Mouse (Mus musculus): ENCODE results near the gene Nhlh2. TPM values are rescaled to one million over a fixed set of nuclear protein-coding genes. Genes with fewer than 3 reads are reported as not detected.

Gene Nhlh2
- total RNA-seq, 4 experiments from 2014 or later: not detected

DNA sequence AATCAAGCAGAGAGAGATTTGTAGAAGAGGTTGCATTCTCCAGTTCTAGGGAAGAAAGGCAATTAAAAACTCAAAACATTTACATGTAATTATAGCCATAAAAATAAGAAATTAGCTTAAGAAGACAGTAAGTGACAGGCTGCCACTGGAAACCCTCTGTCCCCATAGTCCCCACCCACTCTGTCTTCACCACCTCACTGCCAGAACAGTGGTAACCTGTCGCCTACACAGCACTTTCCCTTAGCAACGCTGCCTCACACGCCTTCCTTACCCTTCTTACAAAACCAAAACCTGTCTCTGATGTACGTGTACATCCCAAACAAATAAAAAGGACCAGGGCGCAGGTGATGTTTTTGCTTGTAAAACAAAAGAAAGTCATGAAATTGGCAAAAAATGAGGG lies 15.8 kb downstream of the Nhlh2 start:
- DNase-seq (ENCODE audit: low spot score): no peak

DNA sequence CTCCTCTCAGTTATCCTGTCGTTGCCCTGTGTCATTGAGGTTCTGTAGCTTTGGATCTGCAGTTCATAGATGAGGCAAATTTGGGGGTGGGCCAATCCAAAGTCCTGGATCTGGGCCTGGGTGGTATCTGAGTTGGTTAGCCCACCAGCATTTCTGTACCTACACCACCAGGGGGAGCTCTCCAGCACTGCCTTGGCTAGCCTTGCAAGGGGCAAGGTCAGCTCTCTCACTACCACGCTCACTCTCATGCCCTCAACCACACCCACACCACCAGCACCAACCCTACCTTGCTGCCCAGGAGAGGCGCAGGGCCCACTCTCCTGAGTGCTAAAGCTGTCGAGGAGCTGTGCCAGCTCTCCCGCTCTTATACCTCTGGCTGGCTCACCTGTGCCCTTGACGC lies 18.0 kb downstream of the Nhlh2 start:
- DNase-seq (ENCODE audit: low spot score): no peak

DNA sequence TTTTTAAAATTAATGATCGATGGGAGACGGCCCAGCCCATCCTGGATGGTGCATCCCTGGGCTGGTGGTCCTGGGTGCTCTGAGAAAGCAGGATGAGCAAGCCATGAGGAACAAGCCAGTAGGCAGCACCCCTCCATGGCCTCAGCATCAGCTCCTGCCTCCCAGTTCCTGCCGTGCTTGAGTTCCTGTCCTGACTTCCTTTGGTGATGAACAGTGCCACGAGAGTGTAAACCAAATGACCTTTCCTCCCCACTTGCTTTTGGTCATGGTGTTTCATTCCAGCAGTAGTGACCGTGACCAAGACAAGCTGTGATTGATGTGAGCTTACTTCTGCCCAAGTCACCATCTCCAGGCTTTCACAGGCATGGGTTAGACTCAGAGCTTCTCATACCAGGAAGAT lies 27.9 kb downstream of the Nhlh2 start:
- DNase-seq (ENCODE audit: low spot score): no peak

DNA sequence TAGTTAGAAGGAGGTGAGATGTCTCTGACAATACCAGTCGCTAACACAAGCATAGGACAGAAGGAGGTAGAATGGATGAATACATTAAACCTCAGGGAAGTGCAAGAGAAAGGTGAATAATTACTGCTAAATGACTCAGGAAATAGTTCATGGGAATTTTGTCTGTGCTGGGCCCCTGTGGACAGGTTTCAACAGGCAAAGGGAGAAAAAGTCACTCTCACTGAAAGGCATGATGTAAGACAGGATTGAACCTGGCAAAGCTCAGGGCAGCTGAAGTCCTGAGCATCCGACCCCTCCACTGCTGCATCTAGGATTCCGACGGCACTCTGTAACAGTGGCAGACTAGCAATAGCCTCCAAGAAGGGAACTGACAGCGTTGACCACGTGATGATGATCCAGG lies 28.7 kb downstream of the Nhlh2 start:
- DNase-seq (ENCODE audit: low spot score): no peak

DNA sequence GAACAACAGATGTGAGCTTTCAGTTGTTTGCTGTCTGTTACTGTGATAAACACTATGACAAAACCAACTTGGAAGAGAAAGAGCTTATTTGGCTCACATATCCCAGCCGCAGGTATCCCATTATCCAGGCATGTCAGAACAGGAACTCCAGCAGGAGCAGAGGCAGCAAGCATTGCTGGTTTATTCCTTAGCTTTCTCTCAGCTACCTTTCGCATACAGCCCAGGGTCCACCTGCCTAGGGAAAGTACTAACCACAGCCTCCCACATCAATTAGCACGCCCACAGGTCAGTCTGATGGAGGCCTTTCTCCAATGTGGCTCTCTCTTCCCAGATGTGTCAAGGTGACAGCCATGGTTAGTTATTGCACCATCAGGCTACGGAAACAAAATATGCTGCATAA lies 31.8 kb downstream of the Nhlh2 start:
- no peak for DNase-seq (ENCODE audit: low spot score)

DNA sequence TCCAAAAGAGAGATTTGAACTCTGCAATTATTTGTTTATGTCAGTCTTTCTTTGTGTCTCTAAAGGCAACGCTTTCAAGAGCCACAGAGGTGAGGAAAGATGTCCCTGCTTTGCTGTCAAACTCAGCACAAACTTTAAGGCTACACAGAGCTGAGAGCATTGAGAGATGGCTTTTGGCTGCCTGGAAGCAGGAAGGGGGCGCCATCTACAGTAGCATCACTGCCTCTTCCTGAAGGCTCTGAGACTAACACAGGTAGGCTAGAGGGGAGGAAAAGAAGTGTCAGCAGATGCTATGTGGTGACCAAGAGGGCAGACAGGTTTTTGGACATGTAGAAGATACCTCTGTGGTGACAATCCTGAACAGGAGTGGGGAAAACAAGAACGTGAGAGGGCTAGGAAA lies 35.2 kb downstream of the Nhlh2 start:
- no peak for DNase-seq (ENCODE audit: low spot score)

DNA sequence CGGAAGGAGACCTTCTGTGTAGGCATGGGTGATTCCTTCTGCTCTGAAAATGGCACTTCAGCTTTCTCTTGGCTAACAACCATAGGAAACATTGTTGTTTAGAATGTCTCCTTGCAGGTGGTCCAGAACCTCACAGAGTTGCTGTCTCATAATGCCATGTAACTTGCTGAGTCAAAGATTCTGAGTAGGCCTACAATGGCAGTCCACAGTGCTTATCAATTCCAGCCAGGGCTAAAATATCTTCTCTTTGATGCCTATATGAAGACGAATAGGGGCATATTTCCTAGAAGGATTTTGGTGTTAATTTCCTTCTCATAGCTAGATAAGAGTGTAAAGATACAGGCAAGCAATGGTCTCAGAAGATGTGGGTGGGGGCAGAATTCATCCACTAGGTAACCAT lies 37.7 kb downstream of the Nhlh2 start:
- DNase-seq (ENCODE audit: low spot score): no peak

DNA sequence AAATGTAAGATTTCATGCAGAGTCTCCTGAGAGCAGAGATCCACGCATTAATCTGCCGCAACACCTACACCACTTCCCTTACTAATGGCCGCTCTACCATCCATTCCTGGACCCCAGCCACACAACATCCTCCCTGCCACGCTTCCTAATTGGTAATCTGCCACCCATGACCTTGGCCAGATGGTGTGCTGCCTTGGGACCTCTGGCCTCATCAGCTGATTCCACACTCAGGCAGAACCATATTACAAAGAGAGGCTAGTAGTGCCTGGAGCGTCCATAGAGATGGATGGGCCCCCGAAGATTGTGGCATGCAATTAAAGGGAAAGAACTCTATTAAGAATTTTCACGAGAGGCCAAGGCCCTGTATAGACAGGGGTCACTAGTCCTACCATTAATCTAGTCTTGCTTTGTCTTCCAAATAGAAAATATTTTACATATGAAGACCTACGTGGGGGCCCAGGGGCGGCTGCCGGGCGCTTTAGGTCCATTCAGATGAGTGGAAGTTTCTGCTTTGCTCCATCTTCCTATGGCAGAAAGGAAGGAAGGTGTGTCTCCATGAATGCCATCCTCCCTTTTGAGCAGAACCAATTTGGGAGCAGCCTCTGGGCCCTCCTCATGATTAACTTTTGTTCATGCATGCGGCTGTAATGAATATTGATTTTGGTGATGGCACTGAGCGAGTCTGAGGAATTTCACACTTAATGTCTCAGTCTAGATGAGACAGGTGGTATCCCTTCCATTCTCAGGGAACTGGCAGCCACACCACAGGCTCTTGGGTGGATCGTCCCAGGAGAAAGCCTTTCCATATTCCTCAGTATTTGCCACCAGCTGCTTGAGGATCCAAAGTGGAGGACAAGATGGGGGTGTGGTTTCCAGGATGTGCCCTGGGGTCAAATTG lies 39.6 kb downstream of the Nhlh2 start:
- no peak for DNase-seq (ENCODE audit: low spot score)

DNA sequence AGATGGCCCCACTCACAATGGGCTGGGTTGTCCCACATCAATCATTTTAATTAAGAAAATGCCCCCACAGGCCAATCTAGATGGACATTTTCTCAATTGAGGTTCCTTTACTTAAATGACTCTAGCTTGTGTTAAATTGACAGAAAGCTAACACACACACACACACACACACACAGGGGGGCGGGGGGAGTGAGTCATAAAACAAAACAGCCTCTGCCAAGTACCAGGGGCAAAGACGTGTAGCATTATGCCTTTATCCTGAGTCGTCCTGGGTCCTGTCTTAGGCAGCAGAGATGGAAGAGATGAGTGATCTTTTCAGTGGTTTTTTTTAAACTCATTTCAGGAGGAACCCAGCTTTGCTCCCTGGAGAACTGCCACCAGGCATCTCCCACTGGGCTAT lies 42.2 kb downstream of the Nhlh2 start:
- DNase-seq (ENCODE audit: low spot score): no peak

DNA sequence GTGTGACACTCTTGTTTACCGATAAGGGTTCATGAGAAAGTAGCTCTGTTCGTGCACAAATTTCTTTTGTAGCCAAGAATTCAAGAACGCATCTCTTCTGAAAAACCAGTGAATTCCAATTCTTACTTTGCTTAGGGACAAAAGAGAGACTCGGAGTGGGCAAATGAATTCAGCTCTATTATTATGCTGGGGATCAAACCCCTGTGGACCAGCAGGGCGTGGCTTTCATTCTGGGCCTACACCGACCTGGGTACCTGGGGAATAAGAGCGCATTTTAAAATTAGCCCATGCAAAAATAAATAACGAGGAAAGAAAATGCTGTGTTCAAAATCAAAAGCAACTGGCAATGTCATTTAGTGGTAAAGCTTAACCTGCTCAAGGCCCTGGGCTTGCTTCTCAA lies 43.4 kb downstream of the Nhlh2 start:
- no peak for DNase-seq (ENCODE audit: low spot score)

DNA sequence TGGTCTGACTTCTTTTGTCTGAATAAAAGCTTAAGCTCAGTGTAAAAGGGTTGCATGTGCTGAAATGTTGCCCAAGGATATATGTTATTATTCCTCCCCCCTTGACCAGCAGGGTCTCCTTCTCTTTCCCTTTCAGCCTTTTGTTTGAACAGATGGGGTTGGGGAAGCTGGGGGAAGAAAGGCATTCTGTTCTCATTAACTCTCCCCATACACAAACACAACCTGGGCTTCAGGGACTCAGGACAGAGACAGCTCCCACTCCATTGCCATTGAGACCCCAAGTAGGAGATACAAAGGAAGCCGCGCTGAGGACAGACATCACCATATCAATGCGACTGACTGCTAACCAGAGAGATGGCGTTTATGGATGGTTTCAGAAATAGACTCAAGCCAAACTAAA lies 46.0 kb downstream of the Nhlh2 start:
- no peak for DNase-seq (ENCODE audit: low spot score)

DNA sequence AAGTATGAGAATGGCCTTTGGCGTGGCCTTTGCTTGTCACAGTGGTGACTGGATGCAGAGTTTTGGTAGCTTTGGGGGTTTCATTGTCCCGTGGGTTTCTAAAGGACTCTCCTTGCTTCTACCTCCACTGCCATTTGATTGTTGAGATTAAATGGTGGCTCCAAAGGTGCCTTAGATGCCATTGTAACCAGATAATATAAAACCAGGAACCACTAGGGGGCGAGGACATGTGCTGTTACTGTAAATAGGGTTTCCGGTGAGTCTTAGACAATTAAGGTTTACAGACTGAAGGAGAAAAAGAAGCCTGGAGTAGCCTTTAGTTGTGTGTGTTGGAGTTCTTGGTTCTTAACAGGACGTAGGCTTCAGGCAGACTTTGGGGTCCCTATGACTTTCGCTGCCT lies 50.2 kb downstream of the Nhlh2 start:
- no peak for DNase-seq (ENCODE audit: low spot score)

DNA sequence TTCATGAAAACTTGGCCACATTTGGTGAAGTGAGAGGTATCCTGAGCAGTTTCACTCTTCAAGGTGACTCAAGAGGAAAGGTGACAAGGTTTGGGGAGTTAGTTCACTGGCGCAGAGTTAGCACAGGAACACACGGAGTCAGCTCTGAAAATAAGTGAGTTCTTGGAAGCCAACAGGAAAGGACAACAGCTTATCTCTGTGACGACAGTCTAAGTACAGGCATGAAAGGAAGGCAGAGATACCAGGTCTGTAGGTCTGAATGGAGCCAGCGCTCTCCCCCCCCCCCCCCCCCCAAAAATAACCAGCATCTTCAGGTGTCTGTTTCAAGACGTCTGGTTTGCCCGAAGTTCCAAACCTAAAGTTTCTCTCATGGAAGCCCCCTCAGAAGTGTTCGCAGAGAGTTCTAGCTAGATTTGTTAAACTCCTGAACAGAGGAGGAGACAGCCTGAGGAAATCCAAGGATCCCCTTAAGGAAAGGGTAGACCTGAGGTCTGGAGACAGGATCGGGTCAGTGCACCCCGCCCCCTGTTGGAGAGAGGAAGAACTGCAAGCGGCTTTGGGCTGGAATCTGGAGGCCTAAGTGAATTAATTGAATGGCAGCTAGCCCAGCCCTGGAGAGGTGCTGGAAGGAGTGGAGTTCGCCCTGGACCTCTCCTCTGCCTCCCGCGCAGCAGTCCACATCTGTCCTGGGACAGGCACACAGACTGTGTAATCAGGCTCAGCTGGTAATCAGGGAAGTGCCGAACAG lies 52.2 kb downstream of the Nhlh2 start:
- DNase-seq (ENCODE audit: low spot score): peak; percentile 54

DNA sequence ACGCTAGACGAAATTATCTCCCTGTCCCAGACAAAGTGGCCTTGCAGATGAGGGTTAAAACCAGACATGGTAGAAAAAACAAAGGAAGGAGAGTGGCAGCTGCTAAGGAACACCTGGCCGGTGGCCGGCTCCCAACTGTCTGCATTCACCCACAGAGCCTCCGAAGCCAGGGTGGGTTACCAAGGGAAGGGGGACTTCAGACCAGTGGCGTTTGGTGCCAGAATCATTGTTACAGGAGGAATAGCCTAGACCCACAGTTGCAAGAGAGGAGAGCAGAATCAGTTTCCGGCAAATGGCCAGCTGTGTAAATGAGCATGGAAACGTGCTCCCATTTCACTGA lies 52.8 kb downstream of the Nhlh2 start:
- no peak for DNase-seq (ENCODE audit: low spot score)

DNA sequence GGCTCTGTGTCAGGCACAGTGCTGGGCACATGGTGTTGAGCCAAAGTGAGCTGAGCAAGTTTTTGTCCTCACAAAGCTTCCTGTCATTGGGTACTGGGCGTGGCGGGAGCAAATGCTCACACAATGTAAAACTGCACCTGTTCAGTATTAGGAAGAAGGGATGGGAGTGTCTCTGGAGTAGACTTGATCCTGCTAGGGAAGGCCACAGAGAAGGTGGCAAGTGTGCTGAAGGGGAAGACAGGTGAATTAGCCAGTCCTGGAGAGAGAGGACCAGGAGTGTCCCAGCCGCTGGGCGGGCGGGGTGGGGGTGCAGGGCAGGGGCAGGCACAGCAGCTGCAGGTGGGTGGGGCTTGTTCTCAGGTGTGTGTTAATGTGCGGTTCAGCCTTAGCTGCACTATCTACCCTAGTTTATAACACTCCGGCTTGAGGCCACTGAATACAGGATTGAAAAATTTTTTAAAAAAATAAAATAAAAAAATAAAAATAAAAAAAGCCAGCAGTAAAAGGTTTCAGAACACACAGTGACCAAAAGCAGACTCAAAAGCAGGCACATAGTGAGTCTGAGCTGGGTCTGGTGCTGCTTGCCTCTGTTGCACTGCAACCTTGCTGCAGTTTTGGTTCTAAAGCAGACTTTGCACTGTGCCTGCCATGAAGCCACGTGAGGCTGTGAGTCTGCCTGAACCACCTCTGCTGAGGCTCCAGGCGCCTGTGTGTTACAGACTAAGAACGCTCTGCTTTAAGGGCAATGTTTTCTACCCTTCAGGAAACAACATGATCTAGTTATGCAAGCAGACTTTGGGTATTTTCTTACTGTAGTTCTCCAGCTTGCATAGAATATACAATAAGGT lies 53.6 kb downstream of the Nhlh2 start:
- DNase-seq (ENCODE audit: low spot score): no peak

DNA sequence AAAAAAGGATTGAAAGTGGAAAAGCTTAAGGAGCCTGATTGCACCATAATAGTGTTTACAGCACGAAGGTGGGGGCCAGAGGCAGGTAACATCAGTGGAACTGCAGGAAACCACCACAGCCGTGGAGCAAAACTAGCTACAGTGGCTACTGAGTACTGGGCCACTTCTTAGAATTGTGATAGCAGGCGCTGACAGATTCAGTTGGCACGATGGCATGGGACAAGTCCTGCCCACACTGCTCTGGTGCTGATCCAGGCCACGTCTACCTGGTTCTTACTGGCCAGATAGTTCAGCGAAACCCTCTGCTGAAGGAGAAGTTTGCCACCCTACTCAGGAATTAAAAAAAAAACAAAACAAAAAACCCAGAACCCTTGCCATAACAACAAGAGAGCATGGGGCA lies 54.7 kb downstream of the Nhlh2 start:
- no peak for DNase-seq (ENCODE audit: low spot score)

Other genes with a start within 250 kb of the Nhlh2 start
- gene Mab21l3, start 161.1 kb upstream of the Nhlh2 start, total RNA-seq (2022): not detected
- gene Slc22a15, start 85.6 kb upstream of the Nhlh2 start, total RNA-seq (2022): 1 to 10 TPM; 1.8 to 2.4 (median 2.2) TPM
- gene Casq2, start 76.3 kb downstream of the Nhlh2 start, total RNA-seq (2022): 1,000 to 10,000 TPM in 1 of 4 experiments, 100 to 1,000 TPM in 3; 901 to 1,105 (median 935) TPM
- 10 to 100 TPM; 10.3 to 14.0 (median 11.1) TPM for gene Vangl1, start 194.6 kb downstream of the Nhlh2 start, total RNA-seq (2022)